Mouse (Mus musculus): ENCODE results near the gene Me3. TPM values are rescaled to one million over a fixed set of nuclear protein-coding genes. Genes with fewer than 3 reads are reported as not detected.

The Me3 gene
- polyA plus RNA-seq, 1 experiment from 2014 or later = 2.5 TPM

DNA sequence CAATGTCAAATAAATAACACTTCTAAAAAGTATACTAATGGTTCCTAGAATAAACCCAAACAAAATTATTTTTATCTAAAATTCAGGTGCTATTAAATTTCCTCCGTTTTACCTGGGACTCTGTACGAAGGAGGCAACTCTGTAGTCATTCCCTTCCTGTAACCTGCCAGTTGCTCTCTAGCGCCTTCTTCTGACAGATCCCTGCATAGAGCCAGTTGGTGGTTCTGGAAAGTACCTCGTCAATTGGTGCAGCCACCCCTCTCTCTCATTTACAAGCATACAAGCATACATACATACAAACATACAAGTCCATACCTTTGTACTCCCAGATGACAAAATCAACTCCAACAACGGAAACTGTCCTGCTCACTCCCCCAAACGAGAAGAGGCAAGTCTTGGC is 211.3 kb downstream of the Me3 start:
- no peaks in the 10 kb centered on the region for H3K9me3 ChIP-seq
- no peak for ATAC-seq
- H3K4me1 ChIP-seq (replicated peaks) = no peaks in the 10 kb centered on the region
- H3K36me3 ChIP-seq = no peaks in the 10 kb centered on the region
- no peak overlapping the region for H3K4me2 ChIP-seq (replicated peaks)
- H3K27me3 ChIP-seq = no peaks in the 10 kb centered on the region
- 33% methylated on average over 6 of the region's 6 CpGs for WGBS
- no peak overlapping the region for H3K27ac ChIP-seq
- no peak overlapping the region for H3K9ac ChIP-seq (replicated peaks)
- no peak overlapping the region for H3K4me3 ChIP-seq (replicated peaks)

- ATAC-seq = no peak
- no peaks in the 10 kb centered on the region for H3K27me3 ChIP-seq
- 82% methylated on average over 4 of the region's 4 CpGs for WGBS
- H3K36me3 ChIP-seq = no peaks in the 10 kb centered on the region
- no peak overlapping the region for H3K9ac ChIP-seq (replicated peaks)
- no peak overlapping the region for H3K4me2 ChIP-seq (replicated peaks)
- H3K27ac ChIP-seq = no peak overlapping the region
- no peaks in the 10 kb centered on the region for H3K9me3 ChIP-seq
- H3K4me1 ChIP-seq (replicated peaks) = no peaks in the 10 kb centered on the region
- no peak overlapping the region for H3K4me3 ChIP-seq (replicated peaks)
Observed at GRCm38 (mm10) chr7:89845669-89846068, 213.5 kb downstream of the Me3 start.

- ATAC-seq = no peak
- H3K27ac ChIP-seq = no peak overlapping the region
- no peaks in the 10 kb centered on the region for H3K4me1 ChIP-seq (replicated peaks)
- 82% methylated on average over 3 of the region's 3 CpGs for WGBS
- no peak overlapping the region for H3K4me2 ChIP-seq (replicated peaks)
- no peaks in the 10 kb centered on the region for H3K36me3 ChIP-seq
- no peaks in the 10 kb centered on the region for H3K9me3 ChIP-seq
- no peak overlapping the region for H3K4me3 ChIP-seq (replicated peaks)
- H3K27me3 ChIP-seq = no peaks in the 10 kb centered on the region
- H3K9ac ChIP-seq (replicated peaks) = no peak overlapping the region
Observed at GRCm38 (mm10) chr7:89850510-89850909, 218.3 kb downstream of the Me3 start.

DNA sequence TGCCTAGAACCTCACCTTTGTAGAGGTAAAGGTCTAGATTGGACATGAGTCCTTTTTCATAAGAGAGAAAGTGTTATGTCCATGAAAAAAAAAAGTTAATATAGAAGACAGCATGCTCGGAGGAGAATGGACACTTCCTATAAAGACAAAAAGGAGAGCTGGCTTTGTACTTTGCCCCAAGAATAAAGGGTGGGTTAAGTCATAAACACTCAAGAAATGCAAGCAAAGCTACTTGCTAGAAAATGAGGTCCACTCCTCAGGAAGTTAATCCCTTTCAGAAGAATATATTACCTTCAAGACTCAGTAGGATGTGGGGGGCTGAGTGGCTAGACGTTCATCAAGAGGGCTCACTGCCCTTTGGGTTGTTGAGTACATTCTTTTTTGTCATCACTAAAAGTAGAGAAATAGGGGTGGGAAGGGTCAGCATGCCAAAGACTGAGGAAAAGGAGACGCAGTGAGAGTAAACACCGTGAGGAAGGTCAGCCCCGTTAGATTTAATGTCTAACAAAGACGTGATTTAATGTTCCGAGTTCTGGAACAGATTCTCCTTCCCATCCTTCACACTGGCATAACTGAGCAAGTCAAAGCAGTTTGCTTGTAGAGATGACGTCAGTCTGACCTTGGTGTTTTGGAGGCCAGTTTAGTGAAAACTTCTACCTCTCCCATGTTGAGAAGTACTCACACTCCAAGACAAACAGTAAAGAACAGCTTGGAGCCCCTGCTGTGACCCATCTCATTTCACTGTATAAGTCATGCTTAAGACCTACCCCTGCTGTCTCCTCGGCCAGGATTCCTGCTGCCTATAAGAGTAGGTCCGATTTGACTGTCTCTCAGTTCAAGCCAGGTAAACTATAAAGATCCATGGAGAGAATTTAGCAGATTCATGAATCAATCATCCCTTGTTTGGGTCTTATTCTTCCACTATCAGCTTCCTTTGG is 220.2 kb downstream of the Me3 start:
- 78% methylated on average over 10 of the region's 10 CpGs for WGBS
- no peaks in the 10 kb centered on the region for H3K36me3 ChIP-seq
- no peaks in the 10 kb centered on the region for H3K27me3 ChIP-seq
- H3K9ac ChIP-seq (replicated peaks) = no peak overlapping the region
- H3K4me3 ChIP-seq (replicated peaks) = no peak overlapping the region
- no peaks in the 10 kb centered on the region for H3K9me3 ChIP-seq
- ATAC-seq = no peak
- 0 out of 2 replicates have a peak, but pooled peaks cover 6% of the 10 kb centered on the region for H3K4me1 ChIP-seq (replicated peaks)
- H3K4me2 ChIP-seq (replicated peaks) = no peak overlapping the region
- no peak overlapping the region for H3K27ac ChIP-seq

DNA sequence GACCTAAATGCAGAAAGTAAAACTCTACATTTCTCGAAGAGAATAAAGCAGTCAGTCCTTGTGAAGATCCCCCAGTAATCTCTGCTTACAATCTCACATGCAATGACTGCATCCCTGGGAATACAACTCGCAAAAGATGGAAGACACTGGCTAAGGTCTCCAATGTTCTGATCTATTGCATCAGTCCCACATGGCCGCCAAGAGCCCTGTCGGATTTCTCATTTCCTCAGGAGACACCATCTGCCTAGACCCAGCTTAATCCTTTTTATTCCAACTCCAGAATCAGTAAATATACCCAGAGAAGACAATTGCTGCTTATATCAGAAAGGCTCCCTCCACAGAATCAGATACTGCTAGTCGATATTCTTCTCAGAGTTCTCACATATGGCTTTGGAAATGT is 220.9 kb downstream of the Me3 start:
- 82% methylated on average over 5 of the region's 5 CpGs for WGBS

DNA sequence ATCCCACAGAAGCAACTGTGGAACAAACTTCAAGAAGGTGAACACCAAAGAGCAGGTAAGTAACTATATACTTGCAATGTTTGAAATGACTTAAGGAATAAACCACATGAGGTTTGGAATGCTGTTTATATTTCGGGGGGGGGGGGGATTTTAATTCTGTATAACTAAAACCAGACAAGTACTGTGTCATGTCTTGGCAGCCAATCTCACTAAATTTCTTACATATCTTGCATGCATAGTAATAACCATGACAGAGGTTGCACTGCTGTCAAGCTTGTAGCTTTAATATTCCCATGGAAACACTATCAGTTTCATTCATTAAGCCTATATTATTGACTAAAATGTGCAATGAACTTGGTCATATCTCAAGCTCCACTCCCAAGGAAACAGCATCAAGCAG is 223.0 kb downstream of the Me3 start:
- no peak for ATAC-seq

More for the DNA sequence above, 220.9 kb downstream of the Me3 start:
- H3K4me2 ChIP-seq (replicated peaks) = no peak overlapping the region
- no peaks in the 10 kb centered on the region for H3K36me3 ChIP-seq
- H3K27ac ChIP-seq = no peak overlapping the region
- no peak for ATAC-seq
- H3K9me3 ChIP-seq = no peaks in the 10 kb centered on the region
- no peak overlapping the region for H3K9ac ChIP-seq (replicated peaks)
- 0 out of 2 replicates have a peak, but pooled peaks cover 6% of the 10 kb centered on the region for H3K4me1 ChIP-seq (replicated peaks)
- H3K4me3 ChIP-seq (replicated peaks) = no peak overlapping the region
- no peaks in the 10 kb centered on the region for H3K27me3 ChIP-seq

DNA sequence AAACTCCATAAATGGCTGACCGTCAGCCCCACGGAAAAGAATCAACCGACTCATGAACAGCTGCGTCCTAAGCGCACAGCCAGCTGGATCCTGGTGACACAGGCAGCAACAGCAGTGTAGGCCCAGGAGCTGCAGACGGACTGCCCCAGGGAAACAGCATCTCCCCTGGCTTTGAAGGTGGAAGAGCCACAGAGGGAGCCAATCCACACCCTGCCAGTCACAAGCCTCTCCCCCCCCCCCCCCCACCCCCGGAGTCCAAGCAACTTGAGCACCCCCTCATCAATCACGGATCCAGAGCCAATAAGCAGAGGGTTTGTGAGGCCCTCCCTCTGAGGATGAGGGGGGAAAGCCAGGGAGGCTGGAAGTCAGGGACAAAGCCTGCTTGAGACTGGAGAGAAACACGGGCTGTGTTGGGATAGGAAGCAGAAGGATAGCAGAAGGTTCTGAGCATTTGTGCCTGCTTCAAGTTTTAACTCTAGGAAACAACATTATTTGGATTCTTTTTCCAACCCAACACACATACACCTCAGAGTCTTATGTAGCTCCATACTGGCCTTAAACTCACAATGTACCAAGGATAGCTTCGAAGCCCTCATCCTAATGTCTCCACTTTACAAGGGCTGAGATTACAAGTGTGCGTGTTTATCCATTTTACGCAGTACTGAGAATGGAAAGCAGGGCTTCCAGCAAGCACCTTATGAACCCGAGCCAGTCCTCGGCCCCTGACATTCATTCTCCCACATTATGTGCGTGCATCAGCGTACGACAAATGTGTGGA is 224.4 kb downstream of the Me3 start:
- Histone ChIP-seq H3K4me1 (replicated peaks) (0 out of 2 replicates have a peak, but pooled peaks cover 6% of the 10 kb centered on the region), H3K27ac (no peak overlapping the region), H3K36me3 (no peaks in the 10 kb centered on the region), H3K4me2 (replicated peaks) (no peak overlapping the region), H3K27me3 (no peaks in the 10 kb centered on the region), H3K4me3 (replicated peaks) (no peak overlapping the region), H3K9ac (replicated peaks) (no peak overlapping the region), H3K9me3 (no peaks in the 10 kb centered on the region)
- 53% methylated on average over 17 of the region's 17 CpGs for WGBS
- peak; percentile 82 for ATAC-seq

More for the DNA sequence above, 223.0 kb downstream of the Me3 start:
- Histone ChIP-seq H3K4me2 (replicated peaks) (no peak overlapping the region), H3K27me3 (no peaks in the 10 kb centered on the region), H3K36me3 (no peaks in the 10 kb centered on the region), H3K9me3 (no peaks in the 10 kb centered on the region), H3K27ac (no peak overlapping the region), H3K4me3 (replicated peaks) (no peak overlapping the region), H3K4me1 (replicated peaks) (0 out of 2 replicates have a peak, but pooled peaks cover 6% of the 10 kb centered on the region), H3K9ac (replicated peaks) (no peak overlapping the region)
- 91% methylated on average over 1 of the region's 1 CpGs for WGBS

GRCm38 (mm10) chr7:89864769-89865168 is 232.6 kb downstream of the Me3 start:
- no peak overlapping the region for H3K4me3 ChIP-seq (replicated peaks)
- no peaks in the 10 kb centered on the region for H3K4me1 ChIP-seq (replicated peaks)
- H3K36me3 ChIP-seq = no peaks in the 10 kb centered on the region
- no peaks in the 10 kb centered on the region for H3K27me3 ChIP-seq
- ATAC-seq = no peak
- no peak overlapping the region for H3K4me2 ChIP-seq (replicated peaks)
- H3K9ac ChIP-seq (replicated peaks) = no peak overlapping the region
- WGBS = 78% methylated on average over 1 of the region's 1 CpGs
- no peak overlapping the region for H3K27ac ChIP-seq
- no peaks in the 10 kb centered on the region for H3K9me3 ChIP-seq

GRCm38 (mm10) chr7:89867221-89867620 is 235.0 kb downstream of the Me3 start:
- Histone ChIP-seq H3K4me2 (replicated peaks) (no peak overlapping the region), H3K9me3 (no peaks in the 10 kb centered on the region), H3K27me3 (no peaks in the 10 kb centered on the region), H3K27ac (no peak overlapping the region), H3K4me1 (replicated peaks) (no peaks in the 10 kb centered on the region), H3K4me3 (replicated peaks) (no peak overlapping the region), H3K9ac (replicated peaks) (no peak overlapping the region), H3K36me3 (no peaks in the 10 kb centered on the region)
- WGBS = 79% methylated on average over 5 of the region's 5 CpGs
- ATAC-seq = no peak

DNA sequence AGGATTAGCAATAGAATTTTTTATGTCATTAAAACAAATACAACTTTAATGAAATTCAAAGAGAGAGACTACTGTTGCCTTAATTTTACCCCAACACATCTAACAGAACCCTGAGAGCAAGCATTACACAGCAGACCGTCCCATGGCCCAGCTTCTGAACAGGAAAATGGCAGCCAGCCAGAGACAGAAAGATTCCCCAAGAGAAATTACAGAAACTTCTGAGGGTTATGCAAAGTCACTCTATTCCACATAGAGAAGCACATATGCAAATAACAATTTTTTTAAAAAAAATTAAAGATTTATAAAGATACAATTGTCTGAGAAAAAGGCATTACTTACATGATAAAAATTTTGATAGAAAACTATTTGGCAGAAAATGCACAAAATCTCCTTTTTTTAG is 247.5 kb downstream of the Me3 start:
- no peak overlapping the region for H3K27ac ChIP-seq
- H3K4me1 ChIP-seq (replicated peaks) = no peaks in the 10 kb centered on the region
- H3K4me2 ChIP-seq (replicated peaks) = no peak overlapping the region
- H3K4me3 ChIP-seq (replicated peaks) = no peak overlapping the region
- 80% methylated on average over 1 of the region's 1 CpGs for WGBS
- H3K9me3 ChIP-seq = no peaks in the 10 kb centered on the region
- no peak for ATAC-seq
- no peak overlapping the region for H3K9ac ChIP-seq (replicated peaks)
- no peaks in the 10 kb centered on the region for H3K36me3 ChIP-seq
- H3K27me3 ChIP-seq = no peaks in the 10 kb centered on the region

DNA sequence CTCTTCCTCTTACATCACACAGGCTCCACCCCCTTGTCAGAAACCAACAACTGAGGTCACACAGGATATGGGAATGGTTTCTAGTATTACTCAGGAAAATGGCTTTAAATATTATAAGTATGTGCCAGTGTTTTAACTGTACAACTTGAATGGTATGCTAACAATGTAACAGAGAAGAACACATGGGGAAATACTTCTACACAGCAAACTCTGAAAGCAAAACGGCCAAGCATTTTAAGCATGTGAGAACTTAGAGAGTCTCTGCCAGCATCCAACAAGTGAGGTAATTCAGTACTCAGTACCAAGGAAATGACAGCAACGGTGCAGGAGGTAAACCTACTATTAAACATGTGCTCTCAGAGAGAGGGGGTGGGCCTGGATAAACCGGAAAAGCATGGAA is 252.4 kb downstream of the Me3 start:
- H3K4me2 ChIP-seq (replicated peaks) = no peak overlapping the region
- H3K9me3 ChIP-seq = no peaks in the 10 kb centered on the region
- no peak for ATAC-seq
- H3K27ac ChIP-seq = no peak overlapping the region
- no peaks in the 10 kb centered on the region for H3K27me3 ChIP-seq
- H3K4me3 ChIP-seq (replicated peaks) = no peak overlapping the region
- 84% methylated on average over 3 of the region's 3 CpGs for WGBS
- no peak overlapping the region for H3K9ac ChIP-seq (replicated peaks)
- no peaks in the 10 kb centered on the region for H3K4me1 ChIP-seq (replicated peaks)
- H3K36me3 ChIP-seq = no peaks in the 10 kb centered on the region

GRCm38 (mm10) chr7:89891412-89891811 is 259.2 kb downstream of the Me3 start:
- Histone ChIP-seq H3K9me3 (no peaks in the 10 kb centered on the region), H3K27ac (no peak overlapping the region), H3K4me1 (replicated peaks) (no peaks in the 10 kb centered on the region), H3K9ac (replicated peaks) (no peak overlapping the region), H3K27me3 (no peaks in the 10 kb centered on the region), H3K4me3 (replicated peaks) (no peak overlapping the region), H3K36me3 (no peaks in the 10 kb centered on the region), H3K4me2 (replicated peaks) (no peak overlapping the region)
- WGBS = 87% methylated on average over 5 of the region's 5 CpGs
- no peak for ATAC-seq

Measured in midbrain, embryonic 13.5 days (tissue).